Mouse (Mus musculus): ENCODE data around the gene Adprhl1.

DNA sequence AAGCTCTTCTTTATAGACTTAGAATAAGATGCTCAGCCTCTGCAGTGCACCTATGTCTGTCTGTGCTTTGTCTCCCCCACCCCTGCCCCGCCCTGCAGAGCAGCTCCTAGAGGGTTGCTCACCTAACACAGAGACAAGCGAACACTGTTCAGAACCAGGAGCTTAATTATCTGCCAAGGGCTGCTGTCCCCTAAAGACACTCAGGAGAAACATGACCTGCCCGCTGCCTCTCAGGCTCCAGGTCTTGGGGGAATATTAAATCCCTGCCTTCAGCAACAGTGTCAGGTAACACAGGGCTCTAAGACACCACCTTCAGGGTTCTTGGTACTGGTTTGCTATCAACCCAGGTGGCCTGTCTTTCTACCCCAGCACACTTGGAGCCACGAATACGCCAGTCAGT is 549 bp downstream of the Adprhl1 start:
- TF ChIP-seq CTCF (IDR thresholded peaks at IDR 0.05; ENCODE audit: low read depth) (no peak), EP300 (IDR thresholded peaks at IDR 0.05; ENCODE audit: low read depth) (no peak)

All from liver, embryonic 14.5 days (tissue).